Mouse (Mus musculus): ENCODE measurements at regions not wholly inside any gene's neighbourhood (a gene's known extent, or its start where the extent isn't known, plus 50 kb on each side); places are given as distances from the start of the nearest gene placed in this dataset.

GRCm38 (mm10) chr16:87124519-87124918, 229.5 kb upstream of the N6amt1 start:
- no peak overlapping the region for H3K27ac ChIP-seq
- H3K4me1 ChIP-seq = no peaks in the 10 kb centered on the region
- no peak for ATAC-seq (ENCODE audit: low FRiP score)
- H3K27me3 ChIP-seq = no peaks in the 10 kb centered on the region
- H3K9me3 ChIP-seq = no peaks in the 10 kb centered on the region
- WGBS = 93% methylated on average over 7 of the region's 7 CpGs
- H3K4me3 ChIP-seq (replicated peaks) = no peak overlapping the region
- H3K9ac ChIP-seq = no peak overlapping the region
- no peak overlapping the region for H3K4me2 ChIP-seq
- H3K36me3 ChIP-seq (replicated peaks) = no peaks in the 10 kb centered on the region

DNA sequence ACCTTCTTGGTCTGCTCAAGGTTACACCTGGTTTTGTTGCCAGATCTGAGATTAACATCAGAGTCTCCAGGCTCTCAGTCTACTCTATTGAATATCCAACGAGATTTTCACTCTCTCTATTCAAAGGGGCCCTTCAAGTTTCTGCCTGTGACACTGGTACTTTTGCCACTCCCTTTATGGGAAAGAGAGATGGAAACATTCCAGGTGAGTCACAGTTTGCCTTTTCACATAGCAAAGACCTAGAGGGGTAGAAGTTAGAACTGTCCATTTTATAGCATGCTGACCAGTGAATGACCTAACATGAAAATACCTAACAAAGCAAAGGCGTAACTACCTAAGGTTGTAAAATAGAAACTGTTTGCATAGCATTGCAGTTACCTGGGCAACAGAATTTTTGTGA, 250.4 kb upstream of the N6amt1 start:
- H3K36me3 ChIP-seq (replicated peaks) = no peaks in the 10 kb centered on the region
- H3K4me3 ChIP-seq (replicated peaks) = no peak overlapping the region
- no peak overlapping the region for H3K4me2 ChIP-seq
- no peaks in the 10 kb centered on the region for H3K9me3 ChIP-seq
- no peak for ATAC-seq (ENCODE audit: low FRiP score)
- H3K4me1 ChIP-seq = no peaks in the 10 kb centered on the region
- no peak overlapping the region for H3K9ac ChIP-seq
- H3K27ac ChIP-seq = no peak overlapping the region
- no peaks in the 10 kb centered on the region for H3K27me3 ChIP-seq
- WGBS = 70% methylated on average over 2 of the region's 2 CpGs

GRCm38 (mm10) chr16:87102057-87102456, 251.9 kb upstream of the N6amt1 start:
- Histone ChIP-seq H3K27me3 (no peaks in the 10 kb centered on the region), H3K4me3 (replicated peaks) (no peak overlapping the region), H3K4me1 (no peaks in the 10 kb centered on the region), H3K9ac (no peak overlapping the region), H3K36me3 (replicated peaks) (no peaks in the 10 kb centered on the region), H3K27ac (no peak overlapping the region), H3K9me3 (no peaks in the 10 kb centered on the region), H3K4me2 (no peak overlapping the region)
- ATAC-seq (ENCODE audit: low FRiP score) = no peak

DNA sequence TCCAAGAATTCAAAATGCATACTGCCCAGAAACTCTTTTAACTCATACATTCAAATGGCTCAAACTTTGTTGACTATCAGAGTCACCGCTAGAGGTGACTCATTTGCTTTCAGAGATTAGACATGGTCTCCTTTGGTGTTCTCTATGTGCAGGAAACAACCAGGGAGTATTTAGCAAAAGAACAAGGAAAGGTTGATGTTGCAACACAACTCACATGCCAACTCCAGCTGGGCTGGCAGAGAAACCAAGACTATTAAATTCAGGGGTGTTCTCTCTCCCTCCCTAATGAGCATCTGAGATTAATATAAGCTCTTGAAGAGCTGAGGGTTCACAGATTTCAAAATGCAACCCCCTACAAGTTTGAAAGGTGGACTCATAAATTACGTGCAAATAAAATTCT, 262.0 kb upstream of the N6amt1 start:
- Histone ChIP-seq H3K4me2 (no peak overlapping the region), H3K27me3 (no peaks in the 10 kb centered on the region), H3K27ac (no peak overlapping the region), H3K9ac (no peak overlapping the region), H3K9me3 (no peaks in the 10 kb centered on the region), H3K4me3 (replicated peaks) (no peak overlapping the region), H3K36me3 (replicated peaks) (no peaks in the 10 kb centered on the region), H3K4me1 (no peaks in the 10 kb centered on the region)
- WGBS = 90% methylated on average over 2 of the region's 2 CpGs
- ATAC-seq (ENCODE audit: low FRiP score) = no peak

GRCm38 (mm10) chr16:87089322-87089721, 264.7 kb upstream of the N6amt1 start:
- WGBS = 83% methylated on average over 3 of the region's 3 CpGs
- no peaks in the 10 kb centered on the region for H3K27me3 ChIP-seq
- H3K4me1 ChIP-seq = no peaks in the 10 kb centered on the region
- no peak overlapping the region for H3K9ac ChIP-seq
- no peaks in the 10 kb centered on the region for H3K36me3 ChIP-seq (replicated peaks)
- no peak overlapping the region for H3K27ac ChIP-seq
- no peak overlapping the region for H3K4me2 ChIP-seq
- no peaks in the 10 kb centered on the region for H3K9me3 ChIP-seq
- H3K4me3 ChIP-seq (replicated peaks) = no peak overlapping the region
- ATAC-seq (ENCODE audit: low FRiP score) = no peak

DNA sequence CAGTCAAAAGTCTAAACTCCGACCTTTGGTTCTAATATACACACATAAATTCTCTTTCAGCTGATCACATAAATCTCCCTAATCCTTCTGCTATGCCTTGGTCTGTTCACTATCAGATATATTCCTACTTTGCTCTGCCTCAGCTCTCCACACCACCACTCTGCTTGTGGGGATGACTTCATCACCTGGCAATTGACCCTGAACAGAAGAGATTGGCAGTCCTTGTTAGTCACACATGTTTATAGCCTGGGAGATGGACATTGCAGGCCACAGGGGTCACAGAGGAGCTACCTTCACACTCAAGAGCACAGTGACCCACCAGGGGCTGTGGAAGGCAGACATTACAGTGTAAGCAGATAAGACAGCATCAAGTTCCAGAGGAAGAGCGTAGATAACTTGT, 270.5 kb upstream of the N6amt1 start:
- Histone ChIP-seq H3K27ac (no peak overlapping the region), H3K4me1 (no peaks in the 10 kb centered on the region), H3K36me3 (replicated peaks) (no peaks in the 10 kb centered on the region), H3K4me2 (no peak overlapping the region), H3K9me3 (no peaks in the 10 kb centered on the region), H3K9ac (no peak overlapping the region), H3K4me3 (replicated peaks) (no peak overlapping the region), H3K27me3 (no peaks in the 10 kb centered on the region)
- 82% methylated on average over 2 of the region's 2 CpGs for WGBS
- ATAC-seq (ENCODE audit: low FRiP score) = no peak

- Histone ChIP-seq H3K27ac (no peak overlapping the region), H3K4me2 (no peak overlapping the region), H3K4me1 (no peaks in the 10 kb centered on the region), H3K36me3 (replicated peaks) (no peaks in the 10 kb centered on the region), H3K27me3 (no peaks in the 10 kb centered on the region), H3K4me3 (replicated peaks) (no peak overlapping the region), H3K9ac (no peak overlapping the region), H3K9me3 (no peaks in the 10 kb centered on the region)
- WGBS = 85% methylated on average over 2 of the region's 2 CpGs
- no peak for ATAC-seq (ENCODE audit: low FRiP score)
Measured at GRCm38 (mm10) chr16:87077385-87077784, 276.6 kb upstream of the N6amt1 start.

DNA sequence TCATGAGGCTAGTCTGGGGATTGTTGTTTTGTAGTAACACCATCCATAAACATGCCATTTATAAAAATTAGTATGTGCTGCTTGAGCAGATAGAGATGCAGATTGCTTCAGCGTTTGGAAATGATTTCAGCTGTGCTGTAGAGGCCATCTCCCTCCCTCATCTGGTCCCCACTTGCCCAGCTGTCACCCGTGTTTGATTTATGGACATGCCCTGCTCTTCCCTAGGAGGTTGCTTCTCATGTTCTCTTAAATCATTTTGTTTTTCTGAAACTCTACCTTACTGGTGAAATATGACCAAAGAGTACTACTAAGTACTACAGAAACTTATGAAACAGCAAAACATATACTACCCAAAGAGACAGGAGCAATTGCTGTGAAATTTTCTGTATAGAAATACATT, 284.7 kb upstream of the N6amt1 start:
- WGBS = 84% methylated on average over 2 of the region's 2 CpGs
- no peak overlapping the region for H3K9ac ChIP-seq
- no peak overlapping the region for H3K27ac ChIP-seq
- H3K4me3 ChIP-seq (replicated peaks) = no peak overlapping the region
- ATAC-seq (ENCODE audit: low FRiP score) = no peak
- no peaks in the 10 kb centered on the region for H3K27me3 ChIP-seq
- no peaks in the 10 kb centered on the region for H3K4me1 ChIP-seq
- H3K4me2 ChIP-seq = no peak overlapping the region
- H3K36me3 ChIP-seq (replicated peaks) = no peaks in the 10 kb centered on the region
- no peaks in the 10 kb centered on the region for H3K9me3 ChIP-seq

DNA sequence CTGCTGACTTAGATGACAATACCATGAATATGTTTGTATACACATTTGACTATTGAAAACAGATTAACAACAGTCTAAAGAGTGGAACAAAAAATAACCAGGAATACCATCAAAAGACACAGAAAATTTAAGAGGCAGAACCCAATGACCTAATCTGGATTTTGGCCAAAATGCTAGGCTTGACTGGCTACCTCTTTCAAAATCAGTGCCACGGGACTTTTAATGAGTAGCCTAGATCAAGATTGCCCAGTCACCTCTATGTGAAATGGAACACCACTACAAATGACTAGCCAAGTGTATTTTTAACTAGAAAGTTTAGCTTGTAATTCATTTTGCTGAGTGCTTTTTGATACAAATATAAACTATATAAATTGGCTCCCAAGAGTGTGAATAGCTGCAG, 286.0 kb upstream of the N6amt1 start:
- Histone ChIP-seq H3K4me1 (no peaks in the 10 kb centered on the region), H3K27ac (no peak overlapping the region), H3K27me3 (no peaks in the 10 kb centered on the region), H3K4me3 (replicated peaks) (no peak overlapping the region), H3K9ac (no peak overlapping the region), H3K9me3 (no peaks in the 10 kb centered on the region), H3K36me3 (replicated peaks) (no peaks in the 10 kb centered on the region), H3K4me2 (no peak overlapping the region)
- 60% methylated on average over 1 of the region's 1 CpGs for WGBS
- no peak for ATAC-seq (ENCODE audit: low FRiP score)

DNA sequence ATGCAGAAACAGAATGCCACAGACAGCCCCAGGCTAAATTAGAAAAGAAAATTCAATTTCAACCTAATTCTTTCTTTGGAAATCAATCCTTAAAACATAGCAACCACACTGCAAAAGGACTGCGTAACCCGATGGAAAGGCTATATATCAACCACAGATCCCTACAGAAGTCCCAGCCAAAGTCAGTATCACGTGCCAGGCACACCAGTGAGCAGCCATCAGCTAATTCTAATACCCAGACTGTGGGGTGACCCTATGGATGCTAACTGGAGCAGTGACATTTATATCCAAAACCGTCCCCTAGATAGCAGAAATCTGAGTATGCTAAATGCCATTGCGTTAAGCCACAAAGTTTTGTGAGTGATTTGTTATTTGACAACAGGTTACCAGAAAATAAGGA, 286.5 kb upstream of the N6amt1 start:
- H3K27ac ChIP-seq = no peak overlapping the region

DNA sequence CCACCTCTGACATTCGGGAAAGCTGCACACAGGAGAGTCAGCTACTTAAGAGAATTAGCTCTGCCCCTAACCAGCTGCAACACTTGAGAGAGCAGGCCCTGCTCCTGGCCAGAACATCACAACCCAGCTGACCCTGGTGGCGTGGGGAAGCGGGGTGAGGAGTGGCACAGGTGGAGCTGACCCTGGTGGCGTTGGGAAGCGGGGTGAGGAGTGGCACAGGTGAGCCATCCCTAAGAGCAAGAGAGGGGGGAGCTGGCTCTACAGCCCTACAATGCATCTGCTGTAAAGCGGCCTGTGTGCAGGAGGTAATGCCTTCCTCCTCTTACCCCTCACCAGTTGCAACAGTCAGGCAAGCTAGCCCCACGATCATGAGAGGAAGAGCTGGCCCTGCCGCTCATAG, 293.5 kb upstream of the N6amt1 start:
- no peak overlapping the region for H3K27ac ChIP-seq
- no peaks in the 10 kb centered on the region for H3K9me3 ChIP-seq
- no peaks in the 10 kb centered on the region for H3K4me1 ChIP-seq
- no peaks in the 10 kb centered on the region for H3K36me3 ChIP-seq (replicated peaks)
- ATAC-seq (ENCODE audit: low FRiP score) = no peak
- 89% methylated on average over 8 of the region's 8 CpGs for WGBS
- no peaks in the 10 kb centered on the region for H3K27me3 ChIP-seq
- no peak overlapping the region for H3K9ac ChIP-seq
- H3K4me2 ChIP-seq = no peak overlapping the region
- no peak overlapping the region for H3K4me3 ChIP-seq (replicated peaks)

More for the DNA sequence above, 286.5 kb upstream of the N6amt1 start:
- 73% methylated on average over 5 of the region's 5 CpGs for WGBS
- Histone ChIP-seq H3K9ac (no peak overlapping the region), H3K9me3 (no peaks in the 10 kb centered on the region), H3K4me1 (no peaks in the 10 kb centered on the region), H3K36me3 (replicated peaks) (no peaks in the 10 kb centered on the region), H3K4me3 (replicated peaks) (no peak overlapping the region), H3K27me3 (no peaks in the 10 kb centered on the region), H3K4me2 (no peak overlapping the region)
- no peak for ATAC-seq (ENCODE audit: low FRiP score)

- no peak overlapping the region for H3K9ac ChIP-seq
- no peak overlapping the region for H3K27ac ChIP-seq
- H3K4me2 ChIP-seq = no peak overlapping the region
- H3K36me3 ChIP-seq (replicated peaks) = no peaks in the 10 kb centered on the region
- no peak overlapping the region for H3K4me3 ChIP-seq (replicated peaks)
- WGBS = 88% methylated on average over 8 of the region's 8 CpGs
- no peaks in the 10 kb centered on the region for H3K4me1 ChIP-seq
- no peaks in the 10 kb centered on the region for H3K27me3 ChIP-seq
- no peaks in the 10 kb centered on the region for H3K9me3 ChIP-seq
- no peak for ATAC-seq (ENCODE audit: low FRiP score)
Measured at GRCm38 (mm10) chr16:87049741-87050383, 304.1 kb upstream of the N6amt1 start.

GRCm38 (mm10) chr16:87044773-87045561, 309.0 kb upstream of the N6amt1 start:
- no peak overlapping the region for H3K4me2 ChIP-seq
- H3K4me1 ChIP-seq = no peaks in the 10 kb centered on the region
- no peaks in the 10 kb centered on the region for H3K36me3 ChIP-seq (replicated peaks)
- no peak overlapping the region for H3K27ac ChIP-seq
- no peaks in the 10 kb centered on the region for H3K9me3 ChIP-seq
- no peak overlapping the region for H3K9ac ChIP-seq
- ATAC-seq (ENCODE audit: low FRiP score) = 0 out of 2 replicates have a peak, but pooled peaks have one; percentile 33
- no peak overlapping the region for H3K4me3 ChIP-seq (replicated peaks)
- 33% methylated on average over 5 of the region's 5 CpGs for WGBS
- H3K27me3 ChIP-seq = no peaks in the 10 kb centered on the region
